In genomic region chr13:30364097-30364625, GRCm38 (mm10) we compare ENCODE assay signal across 27 mouse cellular contexts. TPM values are rescaled to one million over a fixed set of nuclear protein-coding genes. Genes with fewer than 3 reads are reported as not detected.
DNase-seq lines count a peak whose midpoint lies in the region; ATAC-seq and TF ChIP-seq lines count a peak whose summit lies in the region.
"Had no signal": no experiment of that assay in that cellular context is flagged by ENCODE, and none has a peak within 500 bp of the region (broad histone marks: within the 10 kb centered on the region; RNA-seq: fewer than 3 reads in every experiment).

No protein-coding gene starts in this region.

- intact Hi-C loops in gastrocnemius, postnatal 14 days (cut with DNase I; ENCODE audit: low total_unique reads): no loop called here

- in situ Hi-C loops in CH12.LX (cut with MboI; ENCODE audit: low pct_ligation_motif_present, low pct_unique_long_range_greater_than_20kb, low sequenced_read_pairs): no loop called here

- no peak for TF ChIP-seq POLR2A in CH12.LX (IDR thresholded peaks at IDR 0.05; ENCODE audit: low read depth, low read length)

- no peak for TF ChIP-seq EP300 in CH12.LX (IDR thresholded peaks at IDR 0.05; ENCODE audit: low read length)

- no peaks in the 10 kb centered on the region for H3K9me3 ChIP-seq in CH12.LX (replicated peaks; ENCODE audit: low read length)
- no peaks in the 10 kb centered on the region for H3K9me3 ChIP-seq in forebrain, embryonic 16.5 days (ENCODE audit: control insufficient read depth, low read length)
- H3K9me3 ChIP-seq: heart, embryonic 13.5 days; hindbrain, embryonic 10.5 days; limb, embryonic 13.5 days; lung, embryonic 15.5 days; neural tube, embryonic 13.5 days; stomach, embryonic 15.5 days had no signal

- DNase-seq in heart, adult 11 months: peak; percentile 67
- no peak for DNase-seq in heart, postnatal 4 days
- DNase-seq in CH12.LX (ENCODE audit: extremely low read depth): peak; percentile 24
- peak; percentile 50 for DNase-seq in kidney, postnatal 14 days
- no peak for DNase-seq in gastrocnemius, postnatal 14 days
- DNase-seq in neural tube, embryonic 10.5 days (ENCODE audit: extremely low spot score, low spot score): no peak
- DNase-seq: adrenal gland, postnatal 10 days; cerebellum, adult 11 months; cerebellum, adult 9-10 months; cerebellum, postnatal 36 days; gastrocnemius, postnatal 36 days; heart, postnatal 10 days; right cerebral cortex, postnatal 25 days had no signal

- peaks cover 8 to 42% of the 10 kb centered on the region in 2 experiments; a peak in 3 of 4 replicates for H3K4me1 ChIP-seq in CH12.LX (ENCODE audit: control insufficient read depth in 1 of 2, insufficient read depth in 2 of 2)
- no peaks in the 10 kb centered on the region; the same call in 1 of the 2 replicates for H3K4me1 ChIP-seq in brown adipose tissue, adult 24 weeks (ENCODE audit: control insufficient read depth, insufficient read depth, insufficient read length, low read length)
- peaks cover 7% of the 10 kb centered on the region; the same call in 1 of the 2 replicates for H3K4me1 ChIP-seq in forebrain, embryonic 16.5 days (replicated peaks; ENCODE audit: control insufficient read depth, insufficient read depth, low read length)
- H3K4me1 ChIP-seq: hindbrain, embryonic 10.5 days; neural tube, embryonic 13.5 days; stomach, embryonic 15.5 days had no signal

- no peak overlapping the region for H3K4me2 ChIP-seq in CH12.LX (ENCODE audit: insufficient read depth, low read depth, poor library complexity, severe bottlenecking)
- H3K4me2 ChIP-seq in forebrain, embryonic 16.5 days (ENCODE audit: low read length): no peak overlapping the region
- H3K4me2 ChIP-seq: heart, embryonic 13.5 days; limb, embryonic 13.5 days; liver, embryonic 11.5 days; lung, embryonic 15.5 days; midbrain, embryonic 11.5 days; neural tube, embryonic 13.5 days; stomach, embryonic 15.5 days had no signal

- TF ChIP-seq RAD21 in CH12.LX (IDR thresholded peaks at IDR 0.05; ENCODE audit: low read depth, low read length): no peak

- H3K27ac ChIP-seq in CH12.LX (ENCODE audit: insufficient read depth, low read depth): no peak overlapping the region
- peak overlapping the region; percentile 58; the same call in 1 of the 2 replicates for H3K27ac ChIP-seq in brown adipose tissue, adult 24 weeks (replicated peaks; ENCODE audit: low read depth, low read length)
- no peak overlapping the region for H3K27ac ChIP-seq in forebrain, embryonic 16.5 days (ENCODE audit: low read length)
- H3K27ac ChIP-seq: heart, embryonic 13.5 days; hindbrain, embryonic 10.5 days; limb, embryonic 13.5 days; lung, embryonic 15.5 days; neural tube, embryonic 13.5 days; stomach, embryonic 15.5 days had no signal

- no peak for TF ChIP-seq CTCF in CH12.LX (conservative IDR thresholded peaks at IDR 0.05 in 1 of 2, IDR thresholded peaks at IDR 0.05 in 1 of 2; ENCODE audit: low read depth in 2 of 2, low read length in 2 of 2)

- H3K9ac ChIP-seq in CH12.LX (ENCODE audit: insufficient read depth, low read depth): no peak overlapping the region
- H3K9ac ChIP-seq in forebrain, embryonic 16.5 days (replicated peaks; ENCODE audit: low read depth, low read length): no peak overlapping the region
- H3K9ac ChIP-seq: heart, embryonic 13.5 days; limb, embryonic 13.5 days; lung, embryonic 15.5 days; neural tube, embryonic 13.5 days; stomach, embryonic 15.5 days had no signal

- no peaks in the 10 kb centered on the region for H3K36me3 ChIP-seq in CH12.LX (replicated peaks in 1 of 2; ENCODE audit: control insufficient read depth in 1 of 2, insufficient read depth in 1 of 2, low read length in 1 of 2)
- H3K36me3 ChIP-seq in forebrain, embryonic 16.5 days (ENCODE audit: control insufficient read depth, insufficient read depth): no peaks in the 10 kb centered on the region
- H3K36me3 ChIP-seq: heart, embryonic 13.5 days; hindbrain, embryonic 10.5 days; limb, embryonic 13.5 days; lung, embryonic 15.5 days; neural tube, embryonic 13.5 days; stomach, embryonic 15.5 days had no signal

- H3K79me2 ChIP-seq in CH12.LX (replicated peaks; ENCODE audit: control insufficient read depth, extremely low read depth, insufficient read depth, poor library complexity, severe bottlenecking): no peaks in the 10 kb centered on the region

- ATAC-seq in forebrain, embryonic 16.5 days: no peak
- ATAC-seq: CD4-positive, CD25-positive, alpha-beta regulatory T cell, adult 4 months; forebrain, embryonic 14.5 days; hindbrain, embryonic 16.5 days had no signal

- no peaks in the 10 kb centered on the region for H3K27me3 ChIP-seq in CH12.LX (replicated peaks)
- no peaks in the 10 kb centered on the region for H3K27me3 ChIP-seq in forebrain, embryonic 16.5 days (replicated peaks; ENCODE audit: control insufficient read depth, insufficient read depth, low read length)
- H3K27me3 ChIP-seq: heart, embryonic 13.5 days; limb, embryonic 13.5 days; lung, embryonic 15.5 days; neural tube, embryonic 13.5 days; stomach, embryonic 15.5 days had no signal

- dilution Hi-C loops in CH12.LX (cut with MboI; ENCODE audit: extremely low pct_ligation_motif_present, extremely low pct_unique_long_range_greater_than_20kb, low sequenced_read_pairs): no loop called here

- 80% methylated on average over 11 of the region's 11 CpGs for WGBS in forebrain, embryonic 16.5 days

- no peak overlapping the region for H3K4me3 ChIP-seq in CH12.LX (replicated peaks in 1 of 3; ENCODE audit: low read depth in 2 of 3, low read length in 2 of 3, poor library complexity in 1 of 3)
- no peak overlapping the region for H3K4me3 ChIP-seq in brown adipose tissue, adult 24 weeks (ENCODE audit: insufficient read depth, low read depth, low read length)
- no peak overlapping the region for H3K4me3 ChIP-seq in forebrain, embryonic 16.5 days (replicated peaks; ENCODE audit: low read length)
- H3K4me3 ChIP-seq: heart, embryonic 13.5 days; hindbrain, embryonic 10.5 days; limb, embryonic 13.5 days; lung, embryonic 15.5 days; myocyte; neural tube, embryonic 13.5 days; stomach, embryonic 15.5 days had no signal

TF ChIP-seq in CH12.LX, 34 proteins besides CTCF, POLR2A, EP300 and RAD21:
- no peak for TF ChIP-seq JUND (conservative IDR thresholded peaks at IDR 0.05; ENCODE audit: low read depth, low read length)
- no peak for TF ChIP-seq ZKSCAN1 (IDR thresholded peaks at IDR 0.05; ENCODE audit: borderline replicate concordance, low read depth, low read length)
- TF ChIP-seq GABPA (IDR thresholded peaks at IDR 0.05; ENCODE audit: insufficient replicate concordance, low read depth, low read length): no peak
- TF ChIP-seq ZNF384 (IDR thresholded peaks at IDR 0.05; ENCODE audit: low read depth, low read length): no peak
- TF ChIP-seq MAFK (IDR thresholded peaks at IDR 0.05; ENCODE audit: insufficient replicate concordance, low read length): no peak
- no peak for TF ChIP-seq ZC3H11A (IDR thresholded peaks at IDR 0.05; ENCODE audit: low read depth, low read length)
- TF ChIP-seq CHD2 (IDR thresholded peaks at IDR 0.05; ENCODE audit: low read length): no peak
- no peak for TF ChIP-seq MXI1 (IDR thresholded peaks at IDR 0.05; ENCODE audit: low read depth, low read length)
- TF ChIP-seq KAT2A (IDR thresholded peaks at IDR 0.05; ENCODE audit: insufficient replicate concordance, low read length): no peak
- no peak for TF ChIP-seq MAX (IDR thresholded peaks at IDR 0.05; ENCODE audit: low read length)
- TF ChIP-seq JUN (IDR thresholded peaks at IDR 0.05; ENCODE audit: insufficient read depth, low read depth, low read length): no peak
- no peak for TF ChIP-seq ZMIZ1 (IDR thresholded peaks at IDR 0.05; ENCODE audit: low read depth, low read length)
- no peak for TF ChIP-seq SMC3 (IDR thresholded peaks at IDR 0.05; ENCODE audit: low read depth, low read length)
- no peak for TF ChIP-seq MEF2A (IDR thresholded peaks at IDR 0.05; ENCODE audit: borderline replicate concordance, low read depth, low read length)
- TF ChIP-seq IRF4 (IDR thresholded peaks at IDR 0.05; ENCODE audit: low read depth, low read length): no peak
- no peak for TF ChIP-seq ELF1 (IDR thresholded peaks at IDR 0.05; ENCODE audit: low read depth, low read length)
- TF ChIP-seq CHD1 (IDR thresholded peaks at IDR 0.05; ENCODE audit: low read depth, low read length): no peak
- TF ChIP-seq E2F4 (IDR thresholded peaks at IDR 0.05; ENCODE audit: insufficient replicate concordance, low read depth, low read length): no peak
TF ChIP-seq in CH12.LX: peak in this region for 0.

RNA-seq across cellular contexts. Expression of gene Agtr1a, which starts 27.9 kb away (rescaled TPM):
- 10 to 100 TPM; 31.9 to 37.2 TPM for total RNA-seq in heart, postnatal 4 days (2021)
- total RNA-seq in CH12.LX (2012; rRNA removed): not detected in 2 replicates
- not detected in 2 replicates for total RNA-seq in CH12.LX (2014; rRNA removed)
- polyA plus RNA-seq in CH12.LX (2012; ENCODE audit: insufficient read length, low read depth): 0.78 TPM in 1 of 2 replicates, not detected in the other
- polyA plus RNA-seq in brown adipose tissue, adult 24 weeks (2012; ENCODE audit: insufficient read depth, insufficient read length, missing spikeins): 2.1 and 5.4 TPM in 2 replicates
- 0.91 and 1.0 TPM in 2 replicates for polyA plus RNA-seq in forebrain, embryonic 16.5 days (2015; fragmentation: Nextera tagmentation; extraction: Ambion mirVana)
- total RNA-seq in gastrocnemius, postnatal 14 days (2021): 10 to 100 TPM in 1 of 2 experiments, 1 to 10 TPM in 1; 9.7 to 10.1 TPM
- polyA plus RNA-seq: CD4-positive, CD25-positive, alpha-beta regulatory T cell, adult 4 months; myocyte had no signal

Comparison
In these comparisons a context has a peak if more than half of its experiments do, and no peak if none do; other contexts are left out.
1. DNase-seq: peak in heart, adult 11 months (single experiment), CH12.LX (single experiment) and kidney, postnatal 14 days (single experiment); none in heart, postnatal 4 days (single experiment), gastrocnemius, postnatal 14 days (single experiment) and neural tube, embryonic 10.5 days (single experiment).
2. RNA of gene Agtr1a, which starts 27.9 kb away (total RNA-seq): 31.9 to 37.2 TPM in heart, postnatal 4 days and 9.7 to 10.1 TPM in gastrocnemius, postnatal 14 days; not detected in CH12.LX; every median in the first group is over 10 times any median in the second.